Mouse (Mus musculus) left cerebral cortex, postnatal 14 days (tissue): ENCODE results near the gene Ipo9. TPM values are rescaled to one million over a fixed set of nuclear protein-coding genes. Genes with fewer than 3 reads are reported as not detected.

ENCODE experiments used
- DNase-seq, 2 experiments: peaks; one replicate each; pipeline ENCODE4 v3.0.0; 2021 to 2022; ENCODE audit warnings: low spot score in 2 of 2, mixed read lengths in 1 of 2
- intact Hi-C: fragments of 180-260 bp; cut with DNase I; formaldehyde crosslinking; loops from one replicate; pipeline ENCODE4 v1.15.1; 2025
- total RNA-seq, 2 experiments: library from RNA; stranded (reverse); gene quantifications; 2 replicates each; pipeline ENCODE4 v1.2.3; 2021

Ipo9 gene
- total RNA-seq, 2 experiments from 2014 or later = 157 to 162 TPM

GRCm38 (mm10) chr1:135374868-135375581 lies 55.3 kb downstream of the Ipo9 start, which contains the start of gene Shisa4:
Shisa4 (minus strand) TSS chr1:135375237.
- peak; percentile 76 to 82 for DNase-seq
- intact Hi-C loops = loop anchor here (5.0 kb wide), 1 partner anchor 228 kb away; the partner anchor contains the start of gene Arl8a

- no peak for DNase-seq
- intact Hi-C loops = loop anchor here (5.0 kb wide), 1 partner anchor 227 kb away; the partner anchor contains the start of gene Arl8a
These were observed 56.0 kb downstream of the Ipo9 start for GRCm38 (mm10) chr1:135374175-135374867.

GRCm38 (mm10) chr1:135373171-135373677 lies 57.1 kb downstream of the Ipo9 start:
- no peak for DNase-seq
- intact Hi-C loops = loop anchor here (5.0 kb wide), 1 partner anchor 226 kb away; the partner anchor contains the start of gene Arl8a

- intact Hi-C loops = loop anchor here (2.0 to 10.0 kb wide), 4 partner anchors 89 to 385 kb away; partner anchors contain the start of gene Elf3
- DNase-seq = no peak
These were observed 60.9 kb downstream of the Ipo9 start for GRCm38 (mm10) chr1:135369415-135369814.

DNA sequence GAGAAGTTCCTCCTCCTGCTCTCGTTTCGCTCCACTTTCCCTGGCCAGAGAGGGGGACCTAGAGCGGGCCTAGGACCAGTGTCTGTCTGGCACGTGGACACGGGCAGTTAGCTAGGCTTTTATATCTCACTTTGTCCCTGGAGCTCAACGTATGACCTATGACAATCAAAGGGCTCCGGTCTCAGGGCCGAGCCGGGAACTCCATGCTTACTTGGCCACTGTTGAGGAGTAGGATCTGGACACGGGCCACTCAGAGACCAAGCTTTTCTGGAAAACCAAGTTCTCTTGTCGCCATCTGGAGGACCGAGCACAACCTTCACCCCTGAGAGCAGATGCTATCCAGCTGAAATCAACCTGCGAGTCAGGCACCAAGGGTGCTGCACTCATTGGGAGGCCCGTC lies 61.3 kb downstream of the Ipo9 start:
- intact Hi-C loops = loop anchor here (2.0 to 10.0 kb wide), 4 partner anchors 88 to 384 kb away; partner anchors contain the start of gene Elf3
- DNase-seq = peak in 1 of 2 experiments; percentile 66

- intact Hi-C loops = loop anchor here (2.0 to 10.0 kb wide), 4 partner anchors 87 to 383 kb away; partner anchors contain the start of gene Elf3
- DNase-seq = peak; percentile 90 to 93
These were observed 62.1 kb downstream of the Ipo9 start for GRCm38 (mm10) chr1:135368245-135368644.

DNA sequence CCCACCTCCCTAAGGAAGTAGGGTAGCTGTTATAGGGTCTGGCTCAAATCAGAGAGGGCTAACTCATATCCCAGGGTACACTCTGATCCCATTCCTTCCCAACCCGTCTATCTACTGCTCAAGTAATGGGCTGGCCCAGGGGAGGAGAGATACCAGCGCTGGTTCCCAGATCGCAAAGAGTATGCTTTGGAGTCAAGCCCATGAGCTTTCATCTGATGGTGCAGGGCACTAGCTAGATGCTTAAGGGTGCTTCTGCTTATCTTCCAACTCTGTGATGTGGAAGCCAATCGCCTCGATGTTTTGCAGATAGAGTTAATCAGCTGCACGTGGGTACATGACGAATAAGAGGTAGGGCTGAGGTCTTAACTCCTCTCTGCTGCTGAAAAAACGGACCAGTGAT lies 62.7 kb downstream of the Ipo9 start:
- DNase-seq = no peak
- intact Hi-C loops = loop anchor here (5.0 to 10.0 kb wide), 2 partner anchors 110 to 383 kb away; partner anchors contain the start of gene Elf3

DNA sequence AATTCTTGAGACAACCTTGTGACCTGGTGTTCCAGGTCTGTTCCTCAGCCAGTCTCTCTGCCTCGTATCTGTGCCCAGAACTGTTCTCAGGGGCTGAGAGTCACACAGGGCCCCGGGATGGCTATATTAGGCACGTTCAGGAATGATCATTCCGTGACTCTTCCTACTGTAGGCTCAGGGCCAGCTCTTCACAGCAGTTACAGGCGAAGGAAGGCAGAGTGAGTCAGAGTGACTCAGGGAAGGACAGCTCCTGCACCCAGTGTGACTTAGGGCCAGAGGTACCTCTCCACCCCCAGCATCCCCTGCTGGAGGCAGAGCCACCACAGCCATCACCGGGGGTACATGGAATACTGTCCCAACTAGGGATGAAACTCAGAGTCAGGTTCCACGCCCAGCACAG lies 63.3 kb downstream of the Ipo9 start:
- intact Hi-C loops = loop anchor here (5.0 to 10.0 kb wide), 2 partner anchors 110 to 382 kb away; partner anchors contain the start of gene Elf3
- DNase-seq = no peak

DNA sequence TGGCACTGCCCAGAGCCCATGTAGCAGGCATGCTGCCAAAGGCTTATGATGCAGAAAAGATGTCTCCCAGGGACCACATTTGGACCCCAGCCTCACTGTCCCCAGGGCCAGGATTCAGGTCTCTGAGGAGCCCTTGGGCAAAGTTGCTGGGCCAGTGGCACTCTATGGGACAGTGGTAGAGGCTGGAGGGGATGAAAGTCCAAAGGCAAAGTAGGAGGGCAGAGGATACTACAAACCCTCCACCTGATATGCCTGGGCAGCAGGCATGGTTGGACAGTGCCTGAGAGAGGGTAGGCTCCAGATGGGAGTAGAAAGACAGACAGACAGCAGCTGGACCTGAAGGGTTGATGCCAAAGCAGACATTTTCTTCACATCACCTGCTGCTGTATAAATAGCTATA lies 63.9 kb downstream of the Ipo9 start:
- intact Hi-C loops = loop anchor here (5.0 to 10.0 kb wide), 2 partner anchors 109 to 382 kb away; partner anchors contain the start of gene Elf3
- DNase-seq = no peak

GRCm38 (mm10) chr1:135363446-135363845 lies 66.9 kb downstream of the Ipo9 start:
- intact Hi-C loops = loop anchor here (5.0 to 10.0 kb wide), 2 partner anchors 51 to 379 kb away; partner anchors contain the start of gene Timm17a
- DNase-seq = no peak

DNA sequence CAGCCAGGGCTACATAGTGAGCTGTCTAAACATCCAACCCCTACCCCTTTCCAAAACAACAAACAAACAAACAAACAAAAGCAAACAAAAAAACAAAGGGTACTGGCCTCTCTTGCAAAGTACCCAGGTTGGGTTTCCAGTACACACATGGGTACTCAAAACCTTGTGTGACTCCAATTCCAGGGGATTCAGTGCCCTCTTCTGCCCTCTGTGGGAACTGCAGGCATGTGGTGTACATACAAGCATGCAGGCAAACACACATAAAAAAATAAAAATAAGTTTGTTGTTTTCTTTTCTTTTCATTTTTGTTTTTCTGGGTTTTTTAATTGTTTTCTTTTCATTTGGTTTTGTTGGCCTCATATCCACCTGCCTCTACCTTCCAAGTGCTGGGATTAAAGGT lies 68.2 kb downstream of the Ipo9 start:
- no peak for DNase-seq
- intact Hi-C loops = loop anchor here (5.0 to 10.0 kb wide), 2 partner anchors 50 to 377 kb away; partner anchors contain the start of gene Timm17a

DNA sequence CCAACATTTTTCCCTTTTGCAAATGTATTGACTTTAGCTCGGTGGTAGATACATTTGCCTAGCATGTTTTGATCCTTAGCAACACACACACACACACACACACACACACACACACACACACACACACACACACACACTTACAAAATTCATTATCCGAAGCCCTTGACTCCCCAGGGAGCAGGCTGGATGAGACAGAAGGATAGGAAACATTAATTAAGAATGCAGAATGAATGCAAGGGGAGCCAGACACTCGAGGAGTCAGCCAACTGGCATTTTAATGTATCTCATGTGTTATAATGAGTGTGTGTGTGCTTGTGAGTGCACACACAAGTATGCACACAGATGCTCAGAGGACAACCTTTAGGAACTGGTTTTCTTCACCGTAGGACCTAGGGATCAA lies 68.8 kb downstream of the Ipo9 start:
- intact Hi-C loops = loop anchor here (5.0 to 10.0 kb wide), 2 partner anchors 49 to 377 kb away; partner anchors contain the start of gene Timm17a
- DNase-seq = no peak

- DNase-seq = no peak
- intact Hi-C loops = no loop called here
These were observed 71.2 kb downstream of the Ipo9 start for GRCm38 (mm10) chr1:135359071-135359470.

GRCm38 (mm10) chr1:135351953-135352352 lies 78.3 kb downstream of the Ipo9 start:
- intact Hi-C loops = no loop called here
- no peak for DNase-seq

GRCm38 (mm10) chr1:135347498-135348169 lies 82.7 kb downstream of the Ipo9 start:
- DNase-seq = peak; percentile 58 to 73
- intact Hi-C loops = no loop called here

DNA sequence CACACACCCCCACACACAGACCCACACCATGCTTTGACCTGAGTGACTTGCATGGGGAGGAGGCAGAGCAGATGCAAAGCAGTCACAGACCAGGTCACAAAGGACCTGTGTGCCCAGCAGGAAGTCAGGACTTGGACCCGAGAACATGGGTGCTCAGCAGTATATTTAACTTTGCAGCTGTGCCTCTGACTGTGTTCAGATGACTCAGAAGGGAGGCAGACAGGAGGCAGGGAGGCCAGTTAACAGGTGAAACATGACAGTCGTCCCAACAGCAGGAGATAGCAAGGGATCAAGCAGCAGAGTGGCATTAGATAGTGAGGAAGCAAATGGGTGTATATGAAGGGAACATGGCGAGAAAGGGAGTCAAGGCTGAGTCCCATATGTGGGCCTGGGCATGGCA lies 83.4 kb downstream of the Ipo9 start:
- intact Hi-C loops = no loop called here
- no peak for DNase-seq

DNA sequence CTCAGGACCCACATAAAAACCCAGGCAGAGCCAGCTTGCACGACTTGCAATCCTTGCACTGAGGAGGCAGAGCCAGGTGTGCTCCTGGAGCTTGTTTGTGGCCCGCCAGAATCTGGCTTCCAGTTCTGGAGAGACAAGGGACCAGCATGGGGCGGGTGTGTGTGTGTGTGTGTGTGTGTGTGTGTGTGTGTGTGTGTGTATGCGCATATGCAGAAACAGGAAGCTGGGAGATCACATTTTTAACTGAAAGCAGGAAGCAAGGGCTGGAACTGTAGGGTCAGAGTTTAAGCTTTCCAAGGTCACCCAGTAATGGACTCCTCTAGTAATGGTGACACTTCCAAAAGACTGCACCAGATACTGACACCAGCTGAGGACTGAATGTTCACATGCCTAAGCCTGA lies 86.3 kb downstream of the Ipo9 start:
- intact Hi-C loops = no loop called here
- no peak for DNase-seq

DNA sequence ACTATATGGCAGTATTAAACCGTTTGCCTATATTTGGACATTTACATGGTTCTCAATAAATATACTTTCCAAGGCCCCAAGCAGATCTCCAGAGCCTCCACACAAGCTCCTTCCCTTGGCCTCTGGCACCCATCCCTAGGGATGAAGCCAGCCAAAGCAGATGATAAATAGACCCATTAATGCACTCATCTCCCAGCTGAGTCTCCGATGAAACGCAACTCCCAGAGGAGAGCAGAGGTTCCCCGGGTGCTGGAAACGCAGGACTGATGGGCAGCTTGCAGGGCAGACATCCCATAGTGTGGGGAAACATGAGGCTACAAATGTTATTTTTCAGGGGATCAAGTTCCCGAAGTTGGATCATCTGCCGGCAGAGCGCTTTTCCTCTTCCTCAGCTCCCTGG lies 88.4 kb downstream of the Ipo9 start:
- intact Hi-C loops = no loop called here
- DNase-seq = no peak
